Mouse (Mus musculus): Measurements from ENCODE around the gene Acsl1. TPM values are rescaled to one million over a fixed set of nuclear protein-coding genes. Genes with fewer than 3 reads are reported as not detected.

Acsl1 gene
- polyA plus RNA-seq, 1 experiment, result 51.1 TPM

GRCm38 (mm10) chr8:46509474-46509873, 38.6 kb downstream of the Acsl1 start:
- 14% methylated on average over 3 of the region's 3 CpGs for WGBS

GRCm38 (mm10) chr8:46511336-46511735, 40.5 kb downstream of the Acsl1 start:
- DNase-seq, result no peak
- WGBS, result 87% methylated on average over 9 of the region's 9 CpGs
- Histone ChIP-seq H3K4me3 (replicated peaks; ENCODE audit: insufficient read depth, low read depth, low read length) (no peak overlapping the region), H3K27ac (ENCODE audit: insufficient read depth, low read length) (no peak overlapping the region), H3K4me1 (ENCODE audit: control insufficient read depth, insufficient read depth, low read length) (peaks cover 13% of the 10 kb centered on the region), H3K27me3 (ENCODE audit: control insufficient read depth, insufficient read depth, low read length) (no peaks in the 10 kb centered on the region)
- TF ChIP-seq POLR2A (IDR thresholded peaks at IDR 0.05; ENCODE audit: borderline replicate concordance, insufficient read depth, low read length) (no peak), CTCF (IDR thresholded peaks at IDR 0.05; ENCODE audit: borderline replicate concordance, insufficient read depth, low read depth, low read length) (no peak)

More at GRCm38 (mm10) chr8:46509474-46509873, 38.6 kb downstream of the Acsl1 start:
- H3K4me3 ChIP-seq (replicated peaks; ENCODE audit: insufficient read depth, low read depth, low read length), result no peak overlapping the region
- TF ChIP-seq CTCF (IDR thresholded peaks at IDR 0.05; ENCODE audit: borderline replicate concordance, insufficient read depth, low read depth, low read length) (no peak), POLR2A (IDR thresholded peaks at IDR 0.05; ENCODE audit: borderline replicate concordance, insufficient read depth, low read length) (no peak)
- peaks cover 13% of the 10 kb centered on the region for H3K4me1 ChIP-seq (ENCODE audit: control insufficient read depth, insufficient read depth, low read length)
- no peaks in the 10 kb centered on the region for H3K27me3 ChIP-seq (ENCODE audit: control insufficient read depth, insufficient read depth, low read length)
- DNase-seq, result peak; percentile 31 to 47
- H3K27ac ChIP-seq (ENCODE audit: insufficient read depth, low read length), result no peak overlapping the region

- no peak for DNase-seq
- Histone ChIP-seq H3K4me3 (replicated peaks; ENCODE audit: insufficient read depth, low read depth, low read length) (no peak overlapping the region), H3K4me1 (ENCODE audit: control insufficient read depth, insufficient read depth, low read length) (peaks cover 13% of the 10 kb centered on the region), H3K27ac (ENCODE audit: insufficient read depth, low read length) (no peak overlapping the region), H3K27me3 (ENCODE audit: control insufficient read depth, insufficient read depth, low read length) (no peaks in the 10 kb centered on the region)
- WGBS, result 43% methylated on average over 8 of the region's 8 CpGs
- no peak for TF ChIP-seq CTCF (IDR thresholded peaks at IDR 0.05; ENCODE audit: borderline replicate concordance, insufficient read depth, low read depth, low read length)
- no peak for TF ChIP-seq POLR2A (IDR thresholded peaks at IDR 0.05; ENCODE audit: borderline replicate concordance, insufficient read depth, low read length)
Measured at GRCm38 (mm10) chr8:46512538-46512937, 41.7 kb downstream of the Acsl1 start.

- H3K27ac ChIP-seq (ENCODE audit: insufficient read depth, low read length), result no peak overlapping the region
- DNase-seq, result no peak
- H3K27me3 ChIP-seq (ENCODE audit: control insufficient read depth, insufficient read depth, low read length), result no peaks in the 10 kb centered on the region
- no peak overlapping the region for H3K4me3 ChIP-seq (replicated peaks; ENCODE audit: insufficient read depth, low read depth, low read length)
- TF ChIP-seq CTCF (IDR thresholded peaks at IDR 0.05; ENCODE audit: borderline replicate concordance, insufficient read depth, low read depth, low read length) (no peak), POLR2A (IDR thresholded peaks at IDR 0.05; ENCODE audit: borderline replicate concordance, insufficient read depth, low read length) (no peak)
- peaks cover 6% of the 10 kb centered on the region for H3K4me1 ChIP-seq (ENCODE audit: control insufficient read depth, insufficient read depth, low read length)
- 93% methylated on average over 1 of the region's 1 CpGs for WGBS
Measured at GRCm38 (mm10) chr8:46514027-46514426, 43.2 kb downstream of the Acsl1 start.

- Histone ChIP-seq H3K27me3 (ENCODE audit: control insufficient read depth, insufficient read depth, low read length) (no peaks in the 10 kb centered on the region), H3K27ac (ENCODE audit: insufficient read depth, low read length) (no peak overlapping the region), H3K4me3 (replicated peaks; ENCODE audit: insufficient read depth, low read depth, low read length) (no peak overlapping the region), H3K4me1 (ENCODE audit: control insufficient read depth, insufficient read depth, low read length) (no peaks in the 10 kb centered on the region)
- 89% methylated on average over 6 of the region's 6 CpGs for WGBS
- DNase-seq, result no peak
- TF ChIP-seq POLR2A (IDR thresholded peaks at IDR 0.05; ENCODE audit: borderline replicate concordance, insufficient read depth, low read length), result no peak
- no peak for TF ChIP-seq CTCF (IDR thresholded peaks at IDR 0.05; ENCODE audit: borderline replicate concordance, insufficient read depth, low read depth, low read length)
Measured at GRCm38 (mm10) chr8:46520667-46521066, 49.8 kb downstream of the Acsl1 start.

GRCm38 (mm10) chr8:46526098-46526497, 55.3 kb downstream of the Acsl1 start:
- no peak overlapping the region for H3K27ac ChIP-seq (ENCODE audit: insufficient read depth, low read length)
- DNase-seq, result no peak
- H3K4me1 ChIP-seq (ENCODE audit: control insufficient read depth, insufficient read depth, low read length), result no peaks in the 10 kb centered on the region
- TF ChIP-seq CTCF (IDR thresholded peaks at IDR 0.05; ENCODE audit: borderline replicate concordance, insufficient read depth, low read depth, low read length), result no peak
- TF ChIP-seq POLR2A (IDR thresholded peaks at IDR 0.05; ENCODE audit: borderline replicate concordance, insufficient read depth, low read length), result no peak
- no peak overlapping the region for H3K4me3 ChIP-seq (replicated peaks; ENCODE audit: insufficient read depth, low read depth, low read length)
- H3K27me3 ChIP-seq (ENCODE audit: control insufficient read depth, insufficient read depth, low read length), result no peaks in the 10 kb centered on the region
- WGBS, result 65% methylated on average over 8 of the region's 8 CpGs

GRCm38 (mm10) chr8:46526821-46527220, 56.0 kb downstream of the Acsl1 start:
- WGBS, result 22% methylated on average over 10 of the region's 10 CpGs
- Histone ChIP-seq H3K27me3 (ENCODE audit: control insufficient read depth, insufficient read depth, low read length) (no peaks in the 10 kb centered on the region), H3K4me1 (ENCODE audit: control insufficient read depth, insufficient read depth, low read length) (no peaks in the 10 kb centered on the region), H3K4me3 (replicated peaks; ENCODE audit: insufficient read depth, low read depth, low read length) (no peak overlapping the region), H3K27ac (ENCODE audit: insufficient read depth, low read length) (no peak overlapping the region)
- DNase-seq, result no peak
- TF ChIP-seq POLR2A (IDR thresholded peaks at IDR 0.05; ENCODE audit: borderline replicate concordance, insufficient read depth, low read length), result no peak
- TF ChIP-seq CTCF (IDR thresholded peaks at IDR 0.05; ENCODE audit: borderline replicate concordance, insufficient read depth, low read depth, low read length), result no peak

- no peak for DNase-seq
- no peak overlapping the region for H3K4me3 ChIP-seq (replicated peaks; ENCODE audit: insufficient read depth, low read depth, low read length)
- 83% methylated on average over 4 of the region's 4 CpGs for WGBS
- no peaks in the 10 kb centered on the region for H3K4me1 ChIP-seq (ENCODE audit: control insufficient read depth, insufficient read depth, low read length)
- no peak overlapping the region for H3K27ac ChIP-seq (ENCODE audit: insufficient read depth, low read length)
- no peak for TF ChIP-seq CTCF (IDR thresholded peaks at IDR 0.05; ENCODE audit: borderline replicate concordance, insufficient read depth, low read depth, low read length)
- no peak for TF ChIP-seq POLR2A (IDR thresholded peaks at IDR 0.05; ENCODE audit: borderline replicate concordance, insufficient read depth, low read length)
- no peaks in the 10 kb centered on the region for H3K27me3 ChIP-seq (ENCODE audit: control insufficient read depth, insufficient read depth, low read length)
Measured at GRCm38 (mm10) chr8:46529508-46529907, 58.7 kb downstream of the Acsl1 start.
